Mouse (Mus musculus): ENCODE results near the gene Srcin1. TPM values are rescaled to one million over a fixed set of nuclear protein-coding genes. Genes with fewer than 3 reads are reported as not detected.
A peak's percentile ranks its signal among the peaks of the same experiment; 100 is the strongest.

Gene Srcin1
- polyA plus RNA-seq, 1 experiment from 2014 or later: 0.55 TPM

- Histone ChIP-seq H3K4me2 (ENCODE audit: low read depth, low read length) (no peak overlapping the region), H3K4me1 (ENCODE audit: control insufficient read depth, insufficient read depth, low read length) (no peaks in the 10 kb centered on the region), H3K27me3 (ENCODE audit: control insufficient read depth, insufficient read depth, low read length) (no peaks in the 10 kb centered on the region), H3K4me3 (ENCODE audit: low read depth, low read length) (no peak overlapping the region), H3K9me3 (replicated peaks; ENCODE audit: control insufficient read depth, low read length) (no peaks in the 10 kb centered on the region), H3K27ac (replicated peaks; ENCODE audit: low read depth, low read length) (no peak overlapping the region), H3K36me3 (replicated peaks; ENCODE audit: control insufficient read depth, insufficient read depth, low read depth, low read length) (peaks cover 3% of the 10 kb centered on the region), H3K9ac (replicated peaks; ENCODE audit: low read length) (no peak overlapping the region)
- WGBS: 48% methylated on average over 14 of the region's 14 CpGs
- ATAC-seq (replicated peaks; ENCODE audit: insufficient number of reproducible peaks, low FRiP score, low TSS enrichment, low read depth) (peak; percentile 49), DNase-seq (ENCODE audit: low spot score) (peak; percentile 94)
Observed at GRCm38 (mm10) chr11:97468639-97469287, 107.2 kb downstream of the Srcin1 start.

GRCm38 (mm10) chr11:97466444-97467160, 109.4 kb downstream of the Srcin1 start:
- Histone ChIP-seq H3K9me3 (replicated peaks; ENCODE audit: control insufficient read depth, low read length) (no peaks in the 10 kb centered on the region), H3K4me2 (ENCODE audit: low read depth, low read length) (no peak overlapping the region), H3K4me1 (ENCODE audit: control insufficient read depth, insufficient read depth, low read length) (no peaks in the 10 kb centered on the region), H3K27me3 (ENCODE audit: control insufficient read depth, insufficient read depth, low read length) (no peaks in the 10 kb centered on the region), H3K36me3 (replicated peaks; ENCODE audit: control insufficient read depth, insufficient read depth, low read depth, low read length) (peaks cover 5% of the 10 kb centered on the region), H3K27ac (replicated peaks; ENCODE audit: low read depth, low read length) (no peak overlapping the region), H3K9ac (replicated peaks; ENCODE audit: low read length) (no peak overlapping the region), H3K4me3 (ENCODE audit: low read depth, low read length) (no peak overlapping the region)
- 85% methylated on average over 10 of the region's 10 CpGs for WGBS
- ATAC-seq (replicated peaks; ENCODE audit: insufficient number of reproducible peaks, low FRiP score, low TSS enrichment, low read depth) (no peak), DNase-seq (ENCODE audit: low spot score) (no peak)

- H3K4me1 ChIP-seq (ENCODE audit: control insufficient read depth, insufficient read depth, low read length): no peaks in the 10 kb centered on the region
- no peaks in the 10 kb centered on the region for H3K9me3 ChIP-seq (replicated peaks; ENCODE audit: control insufficient read depth, low read length)
- H3K4me2 ChIP-seq (ENCODE audit: low read depth, low read length): no peak overlapping the region
- H3K27ac ChIP-seq (replicated peaks; ENCODE audit: low read depth, low read length): no peak overlapping the region
- H3K4me3 ChIP-seq (ENCODE audit: low read depth, low read length): no peak overlapping the region
- 87% methylated on average over 12 of the region's 12 CpGs for WGBS
- no peak overlapping the region for H3K9ac ChIP-seq (replicated peaks; ENCODE audit: low read length)
- H3K36me3 ChIP-seq (replicated peaks; ENCODE audit: control insufficient read depth, insufficient read depth, low read depth, low read length): peaks cover 7% of the 10 kb centered on the region
- no peaks in the 10 kb centered on the region for H3K27me3 ChIP-seq (ENCODE audit: control insufficient read depth, insufficient read depth, low read length)
- ATAC-seq (replicated peaks; ENCODE audit: insufficient number of reproducible peaks, low FRiP score, low TSS enrichment, low read depth) (no peak), DNase-seq (ENCODE audit: low spot score) (no peak)
Observed at GRCm38 (mm10) chr11:97465957-97466356, 110.0 kb downstream of the Srcin1 start.

GRCm38 (mm10) chr11:97463991-97464390, 112.0 kb downstream of the Srcin1 start:
- H3K4me3 ChIP-seq (ENCODE audit: low read depth, low read length): no peak overlapping the region
- WGBS: 75% methylated on average over 4 of the region's 4 CpGs
- no peaks in the 10 kb centered on the region for H3K9me3 ChIP-seq (replicated peaks; ENCODE audit: control insufficient read depth, low read length)
- ATAC-seq (replicated peaks; ENCODE audit: insufficient number of reproducible peaks, low FRiP score, low TSS enrichment, low read depth) (no peak), DNase-seq (ENCODE audit: low spot score) (no peak)
- no peak overlapping the region for H3K9ac ChIP-seq (replicated peaks; ENCODE audit: low read length)
- H3K36me3 ChIP-seq (replicated peaks; ENCODE audit: control insufficient read depth, insufficient read depth, low read depth, low read length): peaks cover 7% of the 10 kb centered on the region
- H3K27ac ChIP-seq (replicated peaks; ENCODE audit: low read depth, low read length): no peak overlapping the region
- no peaks in the 10 kb centered on the region for H3K4me1 ChIP-seq (ENCODE audit: control insufficient read depth, insufficient read depth, low read length)
- H3K4me2 ChIP-seq (ENCODE audit: low read depth, low read length): no peak overlapping the region
- no peaks in the 10 kb centered on the region for H3K27me3 ChIP-seq (ENCODE audit: control insufficient read depth, insufficient read depth, low read length)

GRCm38 (mm10) chr11:97463166-97463565, 112.8 kb downstream of the Srcin1 start:
- no peak overlapping the region for H3K4me2 ChIP-seq (ENCODE audit: low read depth, low read length)
- no peaks in the 10 kb centered on the region for H3K27me3 ChIP-seq (ENCODE audit: control insufficient read depth, insufficient read depth, low read length)
- no peak overlapping the region for H3K27ac ChIP-seq (replicated peaks; ENCODE audit: low read depth, low read length)
- no peak overlapping the region for H3K4me3 ChIP-seq (ENCODE audit: low read depth, low read length)
- ATAC-seq (replicated peaks; ENCODE audit: insufficient number of reproducible peaks, low FRiP score, low TSS enrichment, low read depth) (no peak), DNase-seq (ENCODE audit: low spot score) (no peak)
- no peaks in the 10 kb centered on the region for H3K9me3 ChIP-seq (replicated peaks; ENCODE audit: control insufficient read depth, low read length)
- peaks cover 7% of the 10 kb centered on the region for H3K36me3 ChIP-seq (replicated peaks; ENCODE audit: control insufficient read depth, insufficient read depth, low read depth, low read length)
- WGBS: 40% methylated on average over 33 of the region's 33 CpGs
- no peak overlapping the region for H3K9ac ChIP-seq (replicated peaks; ENCODE audit: low read length)
- H3K4me1 ChIP-seq (ENCODE audit: control insufficient read depth, insufficient read depth, low read length): no peaks in the 10 kb centered on the region

- Histone ChIP-seq H3K9ac (replicated peaks; ENCODE audit: low read length) (no peak overlapping the region), H3K27me3 (ENCODE audit: control insufficient read depth, insufficient read depth, low read length) (no peaks in the 10 kb centered on the region), H3K4me1 (ENCODE audit: control insufficient read depth, insufficient read depth, low read length) (no peaks in the 10 kb centered on the region), H3K27ac (replicated peaks; ENCODE audit: low read depth, low read length) (no peak overlapping the region), H3K4me2 (ENCODE audit: low read depth, low read length) (no peak overlapping the region), H3K36me3 (replicated peaks; ENCODE audit: control insufficient read depth, insufficient read depth, low read depth, low read length) (peaks cover 7% of the 10 kb centered on the region), H3K9me3 (replicated peaks; ENCODE audit: control insufficient read depth, low read length) (no peaks in the 10 kb centered on the region), H3K4me3 (ENCODE audit: low read depth, low read length) (no peak overlapping the region)
- WGBS: 86% methylated on average over 6 of the region's 6 CpGs
- DNase-seq (ENCODE audit: low spot score): no peak
- ATAC-seq (replicated peaks; ENCODE audit: insufficient number of reproducible peaks, low FRiP score, low TSS enrichment, low read depth): no peak
Observed at GRCm38 (mm10) chr11:97462538-97462937, 113.4 kb downstream of the Srcin1 start.

GRCm38 (mm10) chr11:97461307-97461820, 114.6 kb downstream of the Srcin1 start:
- Histone ChIP-seq H3K27me3 (ENCODE audit: control insufficient read depth, insufficient read depth, low read length) (no peaks in the 10 kb centered on the region), H3K27ac (replicated peaks; ENCODE audit: low read depth, low read length) (no peak overlapping the region), H3K36me3 (replicated peaks; ENCODE audit: control insufficient read depth, insufficient read depth, low read depth, low read length) (peaks cover 6% of the 10 kb centered on the region), H3K9me3 (replicated peaks; ENCODE audit: control insufficient read depth, low read length) (no peaks in the 10 kb centered on the region), H3K4me2 (ENCODE audit: low read depth, low read length) (no peak overlapping the region), H3K4me1 (ENCODE audit: control insufficient read depth, insufficient read depth, low read length) (no peaks in the 10 kb centered on the region), H3K9ac (replicated peaks; ENCODE audit: low read length) (no peak overlapping the region), H3K4me3 (ENCODE audit: low read depth, low read length) (no peak overlapping the region)
- DNase-seq (ENCODE audit: low spot score) (no peak), ATAC-seq (replicated peaks; ENCODE audit: insufficient number of reproducible peaks, low FRiP score, low TSS enrichment, low read depth) (no peak)
- 97% methylated on average over 3 of the region's 3 CpGs for WGBS

All from embryonic facial prominence, embryonic 11.5 days (tissue).